Mouse (Mus musculus) embryonic facial prominence, embryonic 13.5 days (tissue): ENCODE measurements around the gene Rps6kc1. TPM values are rescaled to one million over a fixed set of nuclear protein-coding genes. Genes with fewer than 3 reads are reported as not detected.

ENCODE experiments used
- ATAC-seq: fragments of 200-750 bp; cut with Nextera tagmentation; 2 replicates; pipeline ENCODE4 v1.8.0; 2017; ENCODE audit warnings: low read depth; ENCODE audit not compliant: insufficient number of reproducible peaks, insufficient read depth, low FRiP score, low TSS enrichment
- H3K27ac ChIP-seq: fragments of 300-500 bp; sonication (generic); 2 replicates; pipeline ENCODE4 v1.5.1; 2015; ENCODE audit warnings: moderate library complexity, mild to moderate bottlenecking, inconsistent platforms
- H3K27me3 ChIP-seq: fragments of 300-500 bp; sonication (generic); 2 replicates; pipeline ENCODE4 v1.6.1; 2015; ENCODE audit warnings: mild to moderate bottlenecking, inconsistent platforms
- H3K36me3 ChIP-seq: fragments of 300-500 bp; sonication (generic); 2 replicates; pipeline ENCODE4 v1.6.1; 2015; ENCODE audit warnings: mild to moderate bottlenecking, inconsistent platforms
- H3K4me1 ChIP-seq: fragments of 300-500 bp; sonication (generic); 2 replicates; pipeline ENCODE4 v1.6.1; 2015; ENCODE audit warnings: inconsistent platforms
- H3K4me2 ChIP-seq: fragments of 300-500 bp; sonication (generic); 2 replicates; pipeline ENCODE4 v1.6.1; 2015; ENCODE audit warnings: moderate library complexity, mild to moderate bottlenecking, inconsistent platforms
- H3K4me3 ChIP-seq: fragments of 300-500 bp; sonication (generic); 2 replicates; pipeline ENCODE4 v1.5.1; 2015; ENCODE audit warnings: mild to moderate bottlenecking, inconsistent platforms
- H3K9ac ChIP-seq: fragments of 300-500 bp; sonication (generic); 2 replicates; pipeline ENCODE4 v1.6.1; 2015; ENCODE audit warnings: mild to moderate bottlenecking, inconsistent platforms
- H3K9me3 ChIP-seq: fragments of 300-500 bp; sonication (generic); 2 replicates; pipeline ENCODE4 v1.6.1; 2016; ENCODE audit warnings: inconsistent platforms
- WGBS: fragments of 180-500 bp; shearing (Covaris S2); methylation state at CpG from one replicate; pipeline ENCODE4 v1.1.7; 2015; ENCODE audit warnings: mixed read lengths; 5-methylcytosine and 5-hydroxymethylcytosine counted together
- polyA plus RNA-seq: library from polyadenylated mRNA; unstranded; fragments of >200 nt; fragmentation: Nextera tagmentation; extraction: Ambion mirVana; gene quantifications from 2 replicates; pipeline ENCODE4 v1.2.1, GENCODE M21; 2015

The Rps6kc1 gene
- polyA plus RNA-seq, 1 experiment from 2014 or later: 18.4 TPM

DNA sequence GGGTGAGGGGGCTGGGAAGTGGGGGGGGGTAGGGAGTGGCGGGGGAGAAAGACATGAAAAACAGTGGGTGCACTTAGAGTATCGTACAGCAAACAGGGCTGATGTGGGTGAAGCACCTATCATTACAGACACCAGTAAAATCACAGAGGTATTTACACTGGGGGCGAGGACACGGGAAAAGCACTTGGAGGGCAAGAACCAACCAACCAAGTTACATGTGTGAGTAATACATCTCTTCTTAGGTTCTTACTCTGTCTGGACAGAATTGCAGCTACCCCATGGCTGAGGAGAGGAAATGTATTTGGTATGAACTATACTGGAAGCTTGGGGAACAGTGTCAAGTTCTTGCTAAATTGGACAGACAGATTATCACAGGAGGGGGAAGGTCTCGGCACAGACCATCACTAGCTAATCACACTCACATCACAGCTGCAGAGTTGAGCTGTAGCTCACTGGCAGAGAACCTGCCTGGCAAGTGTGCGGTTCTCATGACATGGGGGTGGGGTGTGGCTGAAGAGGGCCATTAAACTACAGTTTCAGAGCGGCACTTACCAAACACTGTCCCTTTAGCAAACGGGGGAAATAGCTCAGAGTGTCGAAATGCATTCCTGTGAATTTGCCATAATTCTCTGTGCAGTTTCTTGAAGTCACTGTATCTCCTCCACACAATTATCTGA lies 12.5 kb downstream of the Rps6kc1 start:
- H3K4me2 ChIP-seq: no peak overlapping the region
- 0 out of 2 replicates have a peak overlapping the region, but pooled peaks have one; percentile 22 for H3K27ac ChIP-seq
- no peaks in the 10 kb centered on the region; the same call in 1 of the 2 replicates for H3K4me1 ChIP-seq
- no peak overlapping the region for H3K4me3 ChIP-seq
- H3K9me3 ChIP-seq: no peaks in the 10 kb centered on the region
- H3K9ac ChIP-seq: no peak overlapping the region
- H3K36me3 ChIP-seq: peaks cover 46% of the 10 kb centered on the region
- ATAC-seq: no peak
- WGBS: 73% methylated on average over 9 of the region's 9 CpGs
- no peaks in the 10 kb centered on the region for H3K27me3 ChIP-seq

DNA sequence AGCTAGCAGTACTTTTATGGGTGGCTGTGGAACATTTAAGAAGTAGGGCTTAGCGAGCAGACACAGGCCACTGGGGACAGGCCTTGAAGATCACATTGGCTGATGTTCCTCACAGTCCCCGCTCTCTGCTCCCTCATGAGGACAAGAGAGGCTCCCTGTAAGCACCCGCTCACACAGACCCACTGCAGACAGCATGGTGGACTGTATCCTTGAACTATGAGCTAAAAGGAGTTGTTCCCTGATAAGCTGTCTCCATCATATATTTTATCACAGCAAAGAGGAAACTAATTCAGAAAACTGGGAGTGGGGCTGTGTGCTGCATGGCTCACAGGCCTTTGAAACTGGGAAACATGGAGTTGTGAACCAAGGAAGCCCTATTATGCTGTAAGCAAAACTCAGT lies 13.4 kb downstream of the Rps6kc1 start:
- Histone ChIP-seq H3K27ac (no peak overlapping the region), H3K9me3 (no peaks in the 10 kb centered on the region), H3K4me2 (no peak overlapping the region), H3K9ac (no peak overlapping the region), H3K27me3 (no peaks in the 10 kb centered on the region), H3K4me3 (no peak overlapping the region), H3K4me1 (no peaks in the 10 kb centered on the region; the same call in 1 of the 2 replicates), H3K36me3 (peaks cover 44% of the 10 kb centered on the region)
- no peak for ATAC-seq
- WGBS: 93% methylated on average over 3 of the region's 3 CpGs

DNA sequence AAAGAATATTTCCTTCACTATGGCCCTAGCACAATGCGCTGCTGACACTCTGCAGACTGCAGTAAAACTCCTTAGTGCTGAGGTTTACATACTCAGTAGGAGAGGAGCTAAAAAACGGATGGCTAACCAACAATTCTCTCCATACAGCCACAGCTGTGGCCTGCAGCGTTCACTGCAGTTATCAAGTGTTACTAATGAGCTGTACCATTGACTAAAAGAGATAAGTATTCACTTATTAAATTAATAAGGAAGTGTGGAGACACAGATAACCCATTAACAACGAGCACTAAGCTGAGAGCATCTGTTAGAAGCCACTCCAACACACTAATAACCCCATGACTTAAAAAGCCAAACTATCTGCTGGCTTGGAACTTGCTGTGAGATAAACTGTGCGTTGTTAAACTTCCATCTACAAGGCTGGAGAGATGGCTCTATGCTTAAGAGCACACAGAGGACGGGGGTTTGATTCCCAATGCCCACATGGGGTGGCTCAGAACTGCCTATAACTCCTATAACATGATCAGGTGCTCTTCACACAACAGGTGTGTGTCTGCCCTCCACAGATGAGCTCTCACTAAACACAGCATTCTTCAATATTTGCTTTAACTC lies 17.9 kb downstream of the Rps6kc1 start:
- no peak overlapping the region for H3K9ac ChIP-seq
- no peaks in the 10 kb centered on the region for H3K27me3 ChIP-seq
- WGBS: 87% methylated on average over 6 of the region's 6 CpGs
- H3K9me3 ChIP-seq: no peaks in the 10 kb centered on the region
- no peak overlapping the region for H3K4me2 ChIP-seq
- H3K27ac ChIP-seq: no peak overlapping the region
- no peak overlapping the region for H3K4me3 ChIP-seq
- ATAC-seq: no peak
- H3K36me3 ChIP-seq: peaks cover 59% of the 10 kb centered on the region
- H3K4me1 ChIP-seq: no peaks in the 10 kb centered on the region

DNA sequence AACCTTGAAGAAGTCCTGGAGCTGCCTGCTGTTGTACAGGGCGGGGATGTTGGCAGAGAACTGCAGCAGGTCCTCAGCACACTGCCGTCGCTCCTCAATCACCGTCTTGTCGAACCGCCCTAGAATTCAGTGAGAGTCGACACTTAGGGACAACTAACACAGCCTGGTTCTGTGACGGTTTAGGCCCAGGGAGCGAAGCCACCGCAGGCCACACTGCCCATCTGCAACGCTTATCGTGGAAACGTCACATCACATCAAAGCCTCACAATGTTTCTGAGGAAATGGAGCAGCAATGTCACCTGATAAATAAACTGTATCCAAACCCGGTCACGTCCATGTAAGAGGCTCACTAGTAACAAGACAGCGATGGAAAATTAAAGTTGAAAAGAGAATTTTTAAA lies 22.9 kb downstream of the Rps6kc1 start:
- peaks cover 59% of the 10 kb centered on the region for H3K36me3 ChIP-seq
- no peak overlapping the region for H3K4me2 ChIP-seq
- H3K27me3 ChIP-seq: no peaks in the 10 kb centered on the region
- 87% methylated on average over 16 of the region's 16 CpGs for WGBS
- H3K4me3 ChIP-seq: no peak overlapping the region
- no peak overlapping the region for H3K9ac ChIP-seq
- no peaks in the 10 kb centered on the region for H3K9me3 ChIP-seq
- H3K27ac ChIP-seq: no peak overlapping the region
- no peaks in the 10 kb centered on the region for H3K4me1 ChIP-seq
- no peak for ATAC-seq

DNA sequence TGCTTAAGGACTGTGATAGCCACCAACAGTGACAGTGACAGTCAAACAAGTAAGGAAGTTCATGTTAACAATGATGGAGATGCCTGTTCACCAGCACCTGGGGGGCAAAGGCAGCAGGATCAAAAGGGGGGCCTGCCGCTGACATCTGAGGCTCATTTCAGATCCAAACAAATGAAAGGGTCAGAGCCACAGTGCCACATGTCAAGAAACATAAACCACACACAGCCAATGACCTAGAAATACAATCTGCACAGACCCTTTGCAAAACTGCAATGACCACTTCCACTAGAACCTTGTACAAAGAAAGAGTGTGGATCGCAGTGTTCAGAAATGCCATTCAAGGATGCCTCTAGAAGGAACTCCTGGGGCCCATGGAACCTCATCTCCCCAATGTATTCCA lies 23.5 kb downstream of the Rps6kc1 start:
- no peaks in the 10 kb centered on the region for H3K9me3 ChIP-seq
- H3K9ac ChIP-seq: no peak overlapping the region
- H3K4me2 ChIP-seq: no peak overlapping the region
- H3K27ac ChIP-seq: no peak overlapping the region
- ATAC-seq: no peak
- H3K4me1 ChIP-seq: no peaks in the 10 kb centered on the region
- WGBS: 90% methylated on average over 2 of the region's 2 CpGs
- H3K27me3 ChIP-seq: no peaks in the 10 kb centered on the region
- peaks cover 59% of the 10 kb centered on the region for H3K36me3 ChIP-seq
- H3K4me3 ChIP-seq: no peak overlapping the region

DNA sequence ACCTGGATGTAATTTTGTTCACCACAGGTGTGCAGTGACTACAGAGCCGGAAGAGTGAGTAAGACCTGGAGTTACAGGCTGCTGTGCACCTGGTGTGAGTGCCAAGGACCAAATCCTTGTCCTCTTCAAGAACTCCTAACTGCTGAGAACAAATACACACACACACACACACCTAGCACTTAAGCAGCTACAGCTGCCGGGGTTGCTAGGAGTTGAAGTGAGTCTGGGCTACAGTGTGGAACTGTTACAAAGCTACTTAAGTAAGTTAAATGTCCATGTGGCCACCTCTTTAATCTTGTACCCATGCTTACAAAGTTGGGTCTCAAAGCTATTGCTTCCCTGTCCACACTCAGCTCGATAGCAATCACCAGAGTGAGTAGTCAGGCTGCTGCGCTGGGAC lies 25.6 kb downstream of the Rps6kc1 start:
- 88% methylated on average over 4 of the region's 4 CpGs for WGBS
- ATAC-seq: no peak
- Histone ChIP-seq H3K4me3 (no peak overlapping the region), H3K27ac (no peak overlapping the region), H3K9me3 (no peaks in the 10 kb centered on the region), H3K4me1 (no peaks in the 10 kb centered on the region), H3K36me3 (peaks cover 44% of the 10 kb centered on the region), H3K9ac (no peak overlapping the region), H3K27me3 (no peaks in the 10 kb centered on the region), H3K4me2 (no peak overlapping the region)

DNA sequence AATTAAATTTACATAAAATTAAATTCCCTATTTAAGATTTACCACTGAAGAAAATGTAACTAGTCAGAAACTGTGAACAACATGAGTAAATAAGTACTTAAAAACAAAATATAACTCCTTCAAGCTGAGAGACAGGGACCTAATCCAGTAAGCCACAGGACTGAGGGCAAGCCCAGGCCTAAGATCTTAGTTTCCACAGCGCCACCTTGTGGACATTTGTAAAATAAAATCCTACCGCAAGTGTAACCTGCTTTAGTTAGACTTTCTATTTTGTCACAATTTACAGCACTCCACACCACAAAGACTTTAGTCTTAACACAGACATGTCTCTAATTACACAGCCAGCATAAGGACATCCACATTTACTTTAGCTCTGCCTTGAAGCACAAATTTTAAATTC lies 30.1 kb downstream of the Rps6kc1 start:
- no peak for ATAC-seq
- Histone ChIP-seq H3K27me3 (no peaks in the 10 kb centered on the region), H3K27ac (no peak overlapping the region), H3K4me1 (no peaks in the 10 kb centered on the region), H3K4me3 (no peak overlapping the region), H3K9ac (no peak overlapping the region), H3K36me3 (peaks cover 37% of the 10 kb centered on the region), H3K4me2 (no peak overlapping the region), H3K9me3 (no peaks in the 10 kb centered on the region)
- 0% methylated on average over 2 of the region's 2 CpGs for WGBS

DNA sequence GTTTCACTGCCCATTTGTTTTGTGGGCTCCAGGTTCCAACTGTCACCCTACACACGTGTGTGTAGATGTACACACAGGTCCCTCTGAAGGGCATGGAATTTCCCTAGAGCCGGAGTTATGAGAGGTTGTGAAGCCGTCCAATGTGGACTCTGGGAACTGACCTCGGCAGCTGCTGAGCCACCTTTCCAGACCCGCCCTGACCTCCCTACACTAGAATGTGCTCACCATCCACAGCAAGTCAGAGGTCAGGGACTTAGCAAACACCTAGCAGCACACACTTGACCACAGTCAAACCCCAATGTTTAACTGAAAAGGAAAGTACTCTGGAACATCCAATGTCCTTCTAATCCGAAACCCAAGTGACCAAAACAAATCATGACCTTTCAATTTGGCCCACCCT lies 30.9 kb downstream of the Rps6kc1 start:
- H3K9me3 ChIP-seq: no peaks in the 10 kb centered on the region
- no peak overlapping the region for H3K27ac ChIP-seq
- ATAC-seq: no peak
- peaks cover 45% of the 10 kb centered on the region for H3K36me3 ChIP-seq
- no peaks in the 10 kb centered on the region for H3K27me3 ChIP-seq
- WGBS: 76% methylated on average over 6 of the region's 6 CpGs
- no peak overlapping the region for H3K4me2 ChIP-seq
- H3K4me1 ChIP-seq: no peaks in the 10 kb centered on the region
- H3K4me3 ChIP-seq: no peak overlapping the region
- H3K9ac ChIP-seq: no peak overlapping the region

DNA sequence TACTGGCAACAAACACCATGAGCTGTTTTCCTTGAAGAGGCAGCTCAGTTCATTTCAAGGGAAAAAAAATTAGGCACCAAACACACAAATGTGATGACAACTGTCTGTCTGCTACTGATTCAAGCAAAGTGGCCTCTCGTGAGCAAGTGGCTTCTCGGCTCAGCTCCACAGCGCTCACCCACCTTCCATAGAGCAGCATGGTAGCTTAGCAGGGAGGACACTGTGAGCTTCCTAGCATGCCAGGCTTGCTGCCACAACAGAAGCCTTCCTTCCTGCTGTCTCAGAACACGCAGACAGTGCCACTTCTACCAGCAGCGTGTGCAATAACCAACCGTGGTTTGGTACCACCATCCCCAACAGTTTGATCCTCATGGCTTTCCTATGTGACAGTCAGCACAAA lies 35.8 kb downstream of the Rps6kc1 start:
- no peak overlapping the region for H3K9ac ChIP-seq
- no peaks in the 10 kb centered on the region for H3K27me3 ChIP-seq
- no peak overlapping the region for H3K4me3 ChIP-seq
- H3K4me2 ChIP-seq: no peak overlapping the region
- H3K9me3 ChIP-seq: no peaks in the 10 kb centered on the region
- ATAC-seq: no peak
- H3K27ac ChIP-seq: 0 out of 2 replicates have a peak overlapping the region, but pooled peaks have one; percentile 4
- 94% methylated on average over 6 of the region's 6 CpGs for WGBS
- H3K36me3 ChIP-seq: peaks cover 37% of the 10 kb centered on the region
- no peaks in the 10 kb centered on the region for H3K4me1 ChIP-seq

DNA sequence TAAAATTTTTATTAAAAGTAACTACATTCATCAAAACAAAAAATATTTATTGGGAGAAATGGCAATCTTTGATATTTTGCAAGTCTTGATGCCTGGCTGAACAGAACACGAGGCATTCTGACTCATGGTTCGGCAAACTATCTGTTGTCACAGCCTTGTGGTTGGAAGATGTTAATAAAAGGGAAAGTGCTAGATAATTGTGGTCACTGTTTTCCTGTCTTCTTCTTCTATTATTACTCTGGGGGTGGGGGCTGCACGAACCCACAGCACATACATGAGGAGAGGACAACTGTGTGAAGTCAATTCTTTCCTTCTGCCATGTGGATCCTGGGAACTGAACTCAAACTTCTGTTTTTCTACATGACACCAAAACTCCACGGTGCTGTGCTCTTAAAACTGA lies 36.5 kb downstream of the Rps6kc1 start:
- H3K36me3 ChIP-seq: peaks cover 42% of the 10 kb centered on the region
- H3K27ac ChIP-seq: no peak overlapping the region
- no peaks in the 10 kb centered on the region for H3K4me1 ChIP-seq
- no peaks in the 10 kb centered on the region for H3K9me3 ChIP-seq
- no peaks in the 10 kb centered on the region for H3K27me3 ChIP-seq
- ATAC-seq: no peak
- no peak overlapping the region for H3K4me3 ChIP-seq
- 88% methylated on average over 4 of the region's 4 CpGs for WGBS
- no peak overlapping the region for H3K4me2 ChIP-seq
- no peak overlapping the region for H3K9ac ChIP-seq

DNA sequence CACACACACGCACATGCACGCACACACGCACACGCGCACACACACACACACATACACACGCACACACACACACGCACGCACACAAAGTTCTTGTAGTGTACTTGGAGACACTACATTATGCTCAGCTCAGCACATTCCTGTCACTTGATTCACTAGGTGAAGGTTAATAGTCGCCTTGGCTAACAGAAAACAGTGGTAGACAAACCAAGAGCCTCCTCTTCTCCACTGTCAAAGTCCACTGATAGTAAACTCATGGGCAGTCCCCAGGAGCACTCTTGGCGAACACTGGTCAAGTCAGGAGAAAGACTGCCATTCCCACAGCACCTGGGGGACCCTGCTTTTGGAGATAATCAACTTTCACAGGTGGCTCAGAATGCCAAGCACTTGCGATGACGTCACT lies 40.5 kb downstream of the Rps6kc1 start:
- no peaks in the 10 kb centered on the region for H3K27me3 ChIP-seq
- H3K4me3 ChIP-seq: no peak overlapping the region
- H3K4me2 ChIP-seq: no peak overlapping the region
- 96% methylated on average over 12 of the region's 12 CpGs for WGBS
- ATAC-seq: no peak
- H3K4me1 ChIP-seq: no peaks in the 10 kb centered on the region
- H3K9ac ChIP-seq: no peak overlapping the region
- H3K9me3 ChIP-seq: no peaks in the 10 kb centered on the region
- H3K27ac ChIP-seq: no peak overlapping the region
- H3K36me3 ChIP-seq: peaks cover 53% of the 10 kb centered on the region

DNA sequence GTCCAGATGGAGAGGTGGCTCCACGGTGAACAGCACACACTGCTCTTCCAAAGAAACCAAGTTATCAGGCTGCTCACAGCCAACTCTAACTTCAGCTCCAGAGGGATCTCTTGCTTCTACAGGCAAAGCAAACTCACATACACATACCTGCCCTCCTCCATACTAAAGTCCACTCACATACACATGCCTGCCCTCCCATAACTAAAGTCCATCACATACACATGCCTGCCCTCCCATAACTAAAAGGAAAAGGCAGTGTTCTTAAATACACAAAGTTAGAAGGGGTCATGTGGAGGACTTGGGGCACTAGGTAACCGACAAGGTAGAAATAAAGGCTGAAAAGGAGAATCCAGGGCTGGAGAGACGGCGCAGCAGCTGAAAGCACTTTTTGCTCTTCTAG lies 41.6 kb downstream of the Rps6kc1 start:
- WGBS: 93% methylated on average over 4 of the region's 4 CpGs
- Histone ChIP-seq H3K4me3 (no peak overlapping the region), H3K36me3 (peaks cover 57% of the 10 kb centered on the region), H3K9me3 (no peaks in the 10 kb centered on the region), H3K4me2 (no peak overlapping the region), H3K9ac (no peak overlapping the region), H3K27ac (no peak overlapping the region), H3K4me1 (no peaks in the 10 kb centered on the region), H3K27me3 (no peaks in the 10 kb centered on the region)
- ATAC-seq: no peak
